Mouse (Mus musculus) midbrain, embryonic 14.5 days (tissue): ENCODE results near the gene Phlda1. TPM values are rescaled to one million over a fixed set of nuclear protein-coding genes. Genes with fewer than 3 reads are reported as not detected.

Experiments
- ATAC-seq: fragments of 200-750 bp; cut with Nextera tagmentation; 2 replicates; pipeline ENCODE4 v1.8.0; 2017; ENCODE audit warnings: moderate number of reproducible peaks, moderate library complexity; ENCODE audit not compliant: low FRiP score, low TSS enrichment
- DNase-seq: peaks from one replicate; pipeline ENCODE4 v3.0.0-alpha.2; 2015
- H3K27ac ChIP-seq: fragments of 300-500 bp; sonication (generic); replicated peaks from 2 replicates; pipeline ENCODE4 v1.5.1; 2014; ENCODE audit warnings: mild to moderate bottlenecking, low read depth, low read length, moderate library complexity
- H3K27me3 ChIP-seq: fragments of 300-500 bp; sonication (generic); 2 replicates; pipeline ENCODE4 v1.6.1; 2014; ENCODE audit warnings: low read length, control low read depth, mixed read lengths; ENCODE audit not compliant: control insufficient read depth, insufficient read depth
- H3K36me3 ChIP-seq: fragments of 300-500 bp; sonication (generic); 2 replicates; pipeline ENCODE4 v1.6.1; 2014; ENCODE audit warnings: low read length, control low read depth; ENCODE audit not compliant: control insufficient read depth, insufficient read depth
- H3K4me1 ChIP-seq: fragments of 300-500 bp; sonication (generic); 2 replicates; pipeline ENCODE4 v1.6.1; 2014; ENCODE audit warnings: mild to moderate bottlenecking, antibody characterized with exemption, low read length, control low read depth; ENCODE audit not compliant: control insufficient read depth, insufficient read depth
- H3K4me2 ChIP-seq: fragments of 300-500 bp; sonication (generic); 2 replicates; pipeline ENCODE4 v1.6.1; 2014; ENCODE audit warnings: mild to moderate bottlenecking, low read length, moderate library complexity
- H3K4me3 ChIP-seq: fragments of 300-500 bp; sonication (generic); replicated peaks from 2 replicates; pipeline ENCODE4 v1.5.1; 2014; ENCODE audit warnings: low read depth, low read length
- H3K9ac ChIP-seq: fragments of 300-500 bp; sonication (generic); replicated peaks from 2 replicates; pipeline ENCODE4 v1.6.1; 2014; ENCODE audit warnings: mild to moderate bottlenecking, low read length, moderate library complexity
- H3K9me3 ChIP-seq: fragments of 300-500 bp; sonication (generic); 2 replicates; pipeline ENCODE4 v1.6.1; 2016; ENCODE audit warnings: low read length, control low read depth, mixed read lengths; ENCODE audit not compliant: control insufficient read depth
- WGBS: fragments of 180-500 bp; shearing (Covaris S2); extraction: QIAGEN DNeasy Blood & Tissue Kit; methylation state at CpG from one replicate; pipeline ENCODE4 v1.1.7; 2014; 5-methylcytosine and 5-hydroxymethylcytosine counted together
- polyA plus RNA-seq: library from polyadenylated mRNA; unstranded; fragments of >200 nt; fragmentation: Nextera tagmentation; extraction: Ambion mirVana; gene quantifications from 2 replicates; pipeline ENCODE4 v1.2.1, GENCODE M21; 2014

Gene Phlda1
- polyA plus RNA-seq, 1 experiment from 2014 or later: 33.2 TPM

- H3K4me3 ChIP-seq: peak within 1 kb of the TSS; percentile 92
- peak; percentile 99 for ATAC-seq
- H3K4me2 ChIP-seq: peak within 1 kb of the TSS; percentile 76
- under 1% methylated on average over 67 of the region's 80 CpGs for whole genome bisulfite sequencing
- H3K9ac ChIP-seq: peak within 1 kb of the TSS; percentile 96
- peaks cover 40% of the 10 kb centered on the region for H3K4me1 ChIP-seq
- no peaks in the 10 kb centered on the region for H3K36me3 ChIP-seq
- H3K27ac ChIP-seq: peak within 1 kb of the TSS; percentile 98
- DNase-seq: peak; percentile 99
- no peaks in the 10 kb centered on the region for H3K27me3 ChIP-seq
- no peaks in the 10 kb centered on the region for H3K9me3 ChIP-seq
Measured at GRCm38 (mm10) chr10:111472686-111473510, 33.2 kb upstream of the Phlda1 start, which contains the start of gene Nap1l1. TSS of gene Nap1l1 (plus strand) at chr10:111473223.

- Histone ChIP-seq H3K27ac (peak overlapping the region; percentile 98), H3K27me3 (no peaks in the 10 kb centered on the region), H3K36me3 (no peaks in the 10 kb centered on the region), H3K4me3 (peak overlapping the region; percentile 92), H3K4me1 (peaks cover 40% of the 10 kb centered on the region), H3K9me3 (no peaks in the 10 kb centered on the region), H3K9ac (peak overlapping the region; percentile 96), H3K4me2 (peak overlapping the region; percentile 76)
- under 1% methylated on average over 55 of the region's 58 CpGs for WGBS
- DNase-seq (peak; percentile 75), ATAC-seq (peak; percentile 76)
Measured at GRCm38 (mm10) chr10:111473511-111474371, 32.3 kb upstream of the Phlda1 start.

GRCm38 (mm10) chr10:111476301-111476700 lies 29.8 kb upstream of the Phlda1 start:
- H3K4me2 ChIP-seq: peak overlapping the region; percentile 29
- WGBS: 17% methylated on average over 4 of the region's 4 CpGs
- no peak overlapping the region for H3K27ac ChIP-seq
- H3K9ac ChIP-seq: no peak overlapping the region
- no peak overlapping the region for H3K4me3 ChIP-seq
- no peaks in the 10 kb centered on the region for H3K9me3 ChIP-seq
- DNase-seq: no peak
- ATAC-seq: no peak
- no peaks in the 10 kb centered on the region for H3K27me3 ChIP-seq
- H3K4me1 ChIP-seq: peaks cover 42% of the 10 kb centered on the region
- no peaks in the 10 kb centered on the region for H3K36me3 ChIP-seq

DNA sequence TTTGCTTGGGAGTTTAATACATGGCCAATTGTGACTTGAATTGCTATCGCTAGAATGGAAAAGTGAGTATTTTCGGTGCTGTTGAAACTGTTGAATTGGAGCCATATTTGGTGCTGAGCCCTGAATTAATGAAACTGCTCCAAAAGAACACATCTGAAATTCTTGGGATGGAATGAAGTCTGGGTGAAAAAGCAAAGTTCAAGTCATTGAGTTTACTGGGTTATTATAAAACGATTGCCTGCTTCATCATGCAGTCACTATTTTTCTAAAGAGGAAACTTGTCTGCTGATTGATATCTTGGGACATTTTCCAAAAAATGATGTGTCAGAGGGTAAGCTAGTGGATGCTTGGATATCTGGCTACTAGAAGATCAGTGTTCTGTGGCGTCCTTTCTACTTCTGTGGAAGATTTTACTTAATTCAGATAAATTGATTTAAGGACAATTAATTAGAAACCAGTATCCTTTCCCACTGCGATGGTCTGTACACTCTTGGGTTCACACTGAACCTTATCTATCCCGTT lies 29.0 kb upstream of the Phlda1 start:
- H3K36me3 ChIP-seq: peaks cover 7% of the 10 kb centered on the region; the same call in 1 of the 2 replicates
- no peak for DNase-seq
- no peak for ATAC-seq
- 0 out of 2 replicates have a peak overlapping the region, but pooled peaks have one; percentile 29 for H3K4me2 ChIP-seq
- peaks cover 36% of the 10 kb centered on the region for H3K4me1 ChIP-seq
- no peak overlapping the region for H3K27ac ChIP-seq
- H3K27me3 ChIP-seq: no peaks in the 10 kb centered on the region
- H3K4me3 ChIP-seq: no peak overlapping the region
- WGBS: 91% methylated on average over 6 of the region's 6 CpGs
- no peak overlapping the region for H3K9ac ChIP-seq
- H3K9me3 ChIP-seq: no peaks in the 10 kb centered on the region

GRCm38 (mm10) chr10:111479599-111479998 lies 26.5 kb upstream of the Phlda1 start:
- ATAC-seq (no peak), DNase-seq (no peak)
- Histone ChIP-seq H3K9ac (no peak overlapping the region), H3K27me3 (no peaks in the 10 kb centered on the region), H3K27ac (no peak overlapping the region), H3K4me1 (peaks cover 30% of the 10 kb centered on the region), H3K9me3 (no peaks in the 10 kb centered on the region), H3K36me3 (peaks cover 28% of the 10 kb centered on the region), H3K4me2 (no peak overlapping the region), H3K4me3 (no peak overlapping the region)
- WGBS: 78% methylated on average over 5 of the region's 5 CpGs

DNA sequence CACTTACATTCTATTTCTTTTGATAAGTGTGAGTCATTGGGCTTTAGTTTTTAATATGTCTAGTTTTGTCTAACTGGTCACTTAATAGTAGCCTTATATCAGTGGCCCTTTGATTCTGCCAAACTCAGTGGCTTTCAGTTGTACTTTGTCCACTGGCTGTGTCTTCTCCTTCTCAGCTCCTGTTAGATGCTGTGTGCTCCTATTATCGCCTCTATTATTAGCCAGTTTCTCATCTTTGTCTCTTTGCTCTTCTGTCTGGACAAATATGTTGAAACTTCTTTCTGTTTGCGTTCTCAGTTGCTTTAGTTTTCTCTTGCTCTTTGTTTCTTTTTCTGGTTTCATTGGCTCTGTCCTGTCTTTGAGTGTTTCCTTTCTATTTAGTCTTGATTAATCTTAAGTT lies 23.4 kb upstream of the Phlda1 start:
- Histone ChIP-seq H3K36me3 (peaks cover 45% of the 10 kb centered on the region), H3K4me2 (no peak overlapping the region), H3K9me3 (no peaks in the 10 kb centered on the region), H3K9ac (no peak overlapping the region), H3K27ac (no peak overlapping the region), H3K4me1 (0 out of 2 replicates have a peak, but pooled peaks cover 2% of the 10 kb centered on the region), H3K4me3 (no peak overlapping the region), H3K27me3 (no peaks in the 10 kb centered on the region)
- WGBS: 87% methylated on average over 2 of the region's 2 CpGs
- ATAC-seq (no peak), DNase-seq (no peak)

DNA sequence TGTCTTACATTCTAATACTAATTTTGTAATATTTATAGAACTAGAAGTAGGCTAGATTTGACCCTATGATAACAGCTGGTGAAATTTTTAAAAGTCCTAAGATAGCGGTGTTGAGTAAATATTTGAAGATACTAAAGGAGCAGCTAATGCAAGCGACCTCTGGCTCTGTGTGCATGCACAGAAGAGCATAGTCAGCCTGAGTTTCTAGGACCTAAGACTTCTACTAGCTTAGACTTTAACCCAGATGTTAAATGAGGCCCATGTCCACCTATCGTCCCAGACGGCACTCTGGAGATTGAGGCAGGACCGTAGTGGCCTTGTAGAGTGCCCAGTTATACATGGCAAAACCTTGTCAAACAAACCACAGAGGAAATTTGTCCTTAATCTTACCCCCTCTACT lies 22.0 kb upstream of the Phlda1 start:
- H3K9ac ChIP-seq: no peak overlapping the region
- no peak overlapping the region for H3K27ac ChIP-seq
- H3K9me3 ChIP-seq: no peaks in the 10 kb centered on the region
- 84% methylated on average over 5 of the region's 5 CpGs for WGBS
- H3K4me1 ChIP-seq: 0 out of 2 replicates have a peak, but pooled peaks cover 2% of the 10 kb centered on the region
- H3K4me3 ChIP-seq: no peak overlapping the region
- no peak for DNase-seq
- ATAC-seq: no peak
- no peak overlapping the region for H3K4me2 ChIP-seq
- no peaks in the 10 kb centered on the region for H3K27me3 ChIP-seq
- H3K36me3 ChIP-seq: peaks cover 54% of the 10 kb centered on the region

DNA sequence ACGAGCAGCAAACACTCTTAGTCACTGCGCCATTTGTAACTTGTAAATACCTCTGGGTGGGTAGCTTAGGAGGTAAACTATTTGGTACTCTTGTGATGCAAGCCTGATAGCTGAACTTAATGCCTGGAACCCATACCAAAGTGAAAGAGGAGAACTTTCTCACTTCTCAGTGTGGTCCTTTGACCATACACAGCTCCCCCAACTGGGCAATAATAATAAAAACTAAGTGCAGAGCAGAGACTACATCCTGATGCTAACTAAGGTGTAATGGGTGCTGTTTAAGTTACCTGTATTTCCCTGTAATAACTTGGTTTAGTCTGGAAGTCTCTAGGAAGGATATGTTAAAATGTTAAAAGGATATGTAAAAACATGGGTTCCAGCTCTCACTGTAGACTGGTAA lies 17.3 kb upstream of the Phlda1 start:
- Histone ChIP-seq H3K27ac (no peak overlapping the region), H3K9ac (no peak overlapping the region), H3K4me2 (no peak overlapping the region), H3K4me1 (no peaks in the 10 kb centered on the region), H3K4me3 (no peak overlapping the region), H3K36me3 (peaks cover 64% of the 10 kb centered on the region), H3K9me3 (no peaks in the 10 kb centered on the region), H3K27me3 (no peaks in the 10 kb centered on the region)
- DNase-seq (no peak), ATAC-seq (no peak)
- 84% methylated on average over 2 of the region's 2 CpGs for whole genome bisulfite sequencing
